Mouse (Mus musculus) C2C12 (cell line): ENCODE measurements around the gene Hoxb7.

ENCODE experiments used
- CEBPB ChIP-seq: IDR thresholded peaks from one replicate; pipeline ENCODE4 v1.6.1; 2011; ENCODE audit warnings: low read depth, mild to moderate bottlenecking, control low read depth, moderate library complexity
- CTCF ChIP-seq: IDR thresholded peaks from one replicate; pipeline ENCODE4 v1.5.1; 2011; ENCODE audit not compliant: control insufficient read depth, insufficient read depth, insufficient read length
- MAX ChIP-seq: IDR thresholded peaks from one replicate; pipeline ENCODE4 v1.6.1; 2011; ENCODE audit warnings: mild to moderate bottlenecking, control low read depth
- USF1 ChIP-seq: IDR thresholded peaks from one replicate; pipeline ENCODE4 v1.6.1; 2011; ENCODE audit warnings: low read depth, mild to moderate bottlenecking, control low read depth, moderate library complexity

DNA sequence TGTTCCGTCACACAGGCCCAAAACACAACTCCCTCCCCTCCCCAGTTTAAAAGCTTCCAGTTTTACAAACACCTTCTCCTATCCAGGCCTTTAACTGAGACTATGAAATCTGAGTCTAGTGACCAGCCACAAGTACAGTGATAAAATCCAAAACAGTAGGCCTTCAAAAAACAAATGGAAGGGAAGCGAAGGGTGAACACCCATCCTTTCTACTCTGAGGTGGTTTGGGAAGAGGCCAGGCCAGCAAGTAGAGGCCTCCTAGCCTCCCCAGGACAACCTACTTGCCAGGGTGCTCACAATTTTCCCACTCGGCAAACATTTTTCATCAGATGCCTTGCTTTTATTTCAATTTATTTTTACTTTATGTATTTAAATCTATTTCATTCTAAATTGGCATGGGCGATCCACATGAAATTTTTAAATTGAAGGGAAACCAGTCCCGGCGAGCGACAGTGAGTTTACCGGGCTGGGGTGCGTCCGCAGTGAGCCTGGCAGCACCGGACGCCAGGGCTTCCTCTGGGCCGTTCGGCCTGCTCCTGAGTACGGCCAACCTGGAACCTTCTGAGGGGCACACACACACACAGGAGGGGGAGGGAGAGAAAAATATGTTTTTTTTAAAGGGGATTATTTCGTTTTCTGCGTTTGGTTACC, 4.4 kb downstream of the Hoxb7 start:
- TF ChIP-seq USF1 (no peak), CTCF (no peak), MAX (no peak), CEBPB (no peak)
